Mouse (Mus musculus) heart, adult 2 months (tissue): ENCODE measurements around the gene Tmppe.

Experiments
- EP300 ChIP-seq: fragments of 200-500 bp; IDR thresholded peaks from 2 replicates; pipeline ENCODE4 v1.6.1; 2011; ENCODE audit warnings: low read depth, low read length, control low read depth; ENCODE audit not compliant: insufficient read depth
- POLR2A ChIP-seq: fragments of 200-500 bp; IDR thresholded peaks from 2 replicates; pipeline ENCODE4 v1.6.1; 2011; ENCODE audit warnings: mild to moderate bottlenecking, low read depth, low read length, control low read depth; ENCODE audit not compliant: insufficient read depth

DNA sequence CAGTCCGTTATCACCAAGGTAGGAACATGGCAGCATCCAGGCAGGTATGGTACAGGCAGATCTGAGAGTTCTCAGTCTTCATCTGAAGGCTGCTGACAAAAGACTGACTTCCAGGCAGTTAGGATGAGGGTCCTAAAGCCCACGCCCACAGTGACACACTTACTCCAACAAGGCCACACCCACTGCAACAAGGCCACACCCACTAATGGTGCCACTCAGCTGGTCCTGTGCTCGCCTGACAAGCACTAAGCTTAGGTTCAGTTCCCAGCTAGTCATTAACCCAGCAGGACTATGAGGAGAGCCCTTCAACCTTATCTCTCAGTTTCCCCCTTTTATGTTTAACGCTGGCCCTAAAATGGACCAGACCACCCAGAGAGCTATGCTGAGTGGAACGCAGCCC, 47.8 kb downstream of the Tmppe start:
- no peak for TF ChIP-seq EP300
- no peak for TF ChIP-seq POLR2A
